Mouse (Mus musculus) kidney, postnatal 0 days (tissue): ENCODE data around the gene C5ar2. TPM values are rescaled to one million over a fixed set of nuclear protein-coding genes. Genes with fewer than 3 reads are reported as not detected.

Experiments used
- ATAC-seq: fragments of 200-750 bp; cut with Nextera tagmentation; replicated peaks from 2 replicates; pipeline ENCODE4 v1.8.0; 2017; ENCODE audit warnings: low read depth, moderate number of reproducible peaks, moderate TSS enrichment, moderate library complexity; ENCODE audit not compliant: low FRiP score
- DNase-seq: peaks from one replicate; pipeline ENCODE4 v3.0.0-alpha.2; 2016; ENCODE audit warnings: low spot score
- H3K27ac ChIP-seq: fragments of 300-500 bp; sonication (generic); 2 replicates; pipeline ENCODE4 v1.5.1; 2014; ENCODE audit warnings: mild to moderate bottlenecking
- H3K27me3 ChIP-seq: fragments of 300-500 bp; sonication (generic); 2 replicates; pipeline ENCODE4 v1.6.1; 2014; ENCODE audit warnings: low read length, mixed read lengths; ENCODE audit not compliant: insufficient read depth
- H3K36me3 ChIP-seq: fragments of 300-500 bp; sonication (generic); 2 replicates; pipeline ENCODE4 v1.6.1; 2014; ENCODE audit warnings: low read length, mixed read lengths; ENCODE audit not compliant: insufficient read depth
- H3K4me1 ChIP-seq: fragments of 300-500 bp; sonication (generic); replicated peaks from 2 replicates; pipeline ENCODE4 v1.6.1; 2014; ENCODE audit warnings: antibody characterized with exemption, low read length, mixed read lengths; ENCODE audit not compliant: insufficient read depth
- H3K4me2 ChIP-seq: fragments of 300-500 bp; sonication (generic); 2 replicates; pipeline ENCODE4 v1.6.1; 2014; ENCODE audit warnings: mild to moderate bottlenecking, low read length, moderate library complexity, mixed read lengths
- H3K4me3 ChIP-seq: fragments of 300-500 bp; sonication (generic); replicated peaks from 2 replicates; pipeline ENCODE4 v1.5.1; 2014; ENCODE audit warnings: low read depth, low read length
- H3K9ac ChIP-seq: fragments of 300-500 bp; sonication (generic); 2 replicates; pipeline ENCODE4 v1.6.1; 2014; ENCODE audit warnings: low read depth, low read length
- H3K9me3 ChIP-seq: fragments of 300-500 bp; sonication (generic); replicated peaks from 2 replicates; pipeline ENCODE4 v1.6.1; 2016; ENCODE audit warnings: low read length, inconsistent platforms, mixed read lengths
- CTCF ChIP-seq: IDR thresholded peaks from 2 replicates; pipeline ENCODE4 v1.5.1; 2016; ENCODE audit warnings: antibody characterized with exemption, low read depth, mild to moderate bottlenecking, moderate library complexity
- WGBS: fragments of 180-500 bp; shearing (Covaris S2); extraction: QIAGEN DNeasy Blood & Tissue Kit; methylation state at CpG from one replicate; pipeline ENCODE4 v1.1.7; 2014; 5-methylcytosine and 5-hydroxymethylcytosine counted together
- polyA plus RNA-seq: library from polyadenylated mRNA; unstranded; fragments of >200 nt; fragmentation: Nextera tagmentation; extraction: Ambion mirVana; gene quantifications from 2 replicates; pipeline ENCODE4 v1.2.1, GENCODE M21; 2015

C5ar2 gene
- polyA plus RNA-seq, 1 experiment from 2014 or later: 0.11 TPM

DNA sequence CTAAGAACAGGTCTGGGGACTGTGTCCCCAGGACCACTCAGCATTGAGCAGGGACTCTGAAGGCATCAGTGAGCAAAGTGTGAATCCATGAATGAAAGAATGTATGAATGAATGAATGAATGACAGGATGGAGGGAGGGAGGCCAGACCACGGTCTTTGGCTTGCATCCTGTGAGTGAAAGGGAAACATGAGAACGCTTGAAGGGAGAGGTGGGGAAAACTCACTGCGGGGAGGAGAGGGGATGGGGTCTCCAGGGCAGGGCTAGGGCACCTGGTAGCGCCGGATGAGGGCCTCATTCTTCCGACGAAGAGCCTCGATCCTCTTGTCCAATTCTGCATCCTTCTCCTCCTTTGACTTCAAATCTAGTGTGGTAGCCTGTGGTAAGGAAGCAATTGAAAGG lies 40.0 kb upstream of the C5ar2 start:
- H3K4me1 ChIP-seq: no peaks in the 10 kb centered on the region
- H3K27ac ChIP-seq: no peak overlapping the region
- WGBS: 83% methylated on average over 8 of the region's 8 CpGs
- H3K27me3 ChIP-seq: no peaks in the 10 kb centered on the region
- no peak overlapping the region for H3K4me2 ChIP-seq
- no peak for TF ChIP-seq CTCF
- no peak overlapping the region for H3K9ac ChIP-seq
- H3K36me3 ChIP-seq: peaks cover 27% of the 10 kb centered on the region
- no peak overlapping the region for H3K4me3 ChIP-seq
- DNase-seq (no peak), ATAC-seq (no peak)
- H3K9me3 ChIP-seq: no peaks in the 10 kb centered on the region

GRCm38 (mm10) chr7:16282334-16282733 lies 38.4 kb upstream of the C5ar2 start:
- WGBS: 86% methylated on average over 13 of the region's 13 CpGs
- DNase-seq (no peak), ATAC-seq (no peak)
- no peak for TF ChIP-seq CTCF
- Histone ChIP-seq H3K4me2 (no peak overlapping the region), H3K4me1 (no peaks in the 10 kb centered on the region), H3K27ac (no peak overlapping the region), H3K4me3 (no peak overlapping the region), H3K36me3 (peaks cover 38% of the 10 kb centered on the region), H3K27me3 (no peaks in the 10 kb centered on the region), H3K9me3 (no peaks in the 10 kb centered on the region), H3K9ac (no peak overlapping the region)

DNA sequence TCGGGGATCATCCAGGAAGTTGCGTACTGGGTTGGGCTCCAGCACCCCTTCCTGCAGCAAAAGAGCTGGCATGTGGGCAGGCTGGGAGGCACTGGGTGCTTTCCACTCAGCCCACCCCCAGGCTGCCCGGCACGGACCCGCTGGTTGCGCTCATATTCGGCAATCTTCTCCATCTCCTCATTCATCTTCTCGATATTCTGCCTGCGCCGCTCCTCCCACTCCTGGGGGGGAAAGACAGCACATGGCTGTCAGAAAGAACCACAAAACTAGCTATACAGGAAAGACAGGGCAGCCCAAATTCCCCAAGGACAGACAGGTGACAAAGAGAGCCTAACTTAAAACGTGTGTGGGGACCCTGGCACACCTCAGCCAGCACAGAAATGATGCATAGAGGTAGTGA lies 36.8 kb upstream of the C5ar2 start:
- Histone ChIP-seq H3K9ac (no peak overlapping the region), H3K4me3 (no peak overlapping the region), H3K27me3 (no peaks in the 10 kb centered on the region), H3K36me3 (peaks cover 45% of the 10 kb centered on the region), H3K4me1 (no peaks in the 10 kb centered on the region), H3K27ac (no peak overlapping the region), H3K9me3 (no peaks in the 10 kb centered on the region), H3K4me2 (no peak overlapping the region)
- DNase-seq (no peak), ATAC-seq (no peak)
- no peak for TF ChIP-seq CTCF
- WGBS: 89% methylated on average over 11 of the region's 11 CpGs

DNA sequence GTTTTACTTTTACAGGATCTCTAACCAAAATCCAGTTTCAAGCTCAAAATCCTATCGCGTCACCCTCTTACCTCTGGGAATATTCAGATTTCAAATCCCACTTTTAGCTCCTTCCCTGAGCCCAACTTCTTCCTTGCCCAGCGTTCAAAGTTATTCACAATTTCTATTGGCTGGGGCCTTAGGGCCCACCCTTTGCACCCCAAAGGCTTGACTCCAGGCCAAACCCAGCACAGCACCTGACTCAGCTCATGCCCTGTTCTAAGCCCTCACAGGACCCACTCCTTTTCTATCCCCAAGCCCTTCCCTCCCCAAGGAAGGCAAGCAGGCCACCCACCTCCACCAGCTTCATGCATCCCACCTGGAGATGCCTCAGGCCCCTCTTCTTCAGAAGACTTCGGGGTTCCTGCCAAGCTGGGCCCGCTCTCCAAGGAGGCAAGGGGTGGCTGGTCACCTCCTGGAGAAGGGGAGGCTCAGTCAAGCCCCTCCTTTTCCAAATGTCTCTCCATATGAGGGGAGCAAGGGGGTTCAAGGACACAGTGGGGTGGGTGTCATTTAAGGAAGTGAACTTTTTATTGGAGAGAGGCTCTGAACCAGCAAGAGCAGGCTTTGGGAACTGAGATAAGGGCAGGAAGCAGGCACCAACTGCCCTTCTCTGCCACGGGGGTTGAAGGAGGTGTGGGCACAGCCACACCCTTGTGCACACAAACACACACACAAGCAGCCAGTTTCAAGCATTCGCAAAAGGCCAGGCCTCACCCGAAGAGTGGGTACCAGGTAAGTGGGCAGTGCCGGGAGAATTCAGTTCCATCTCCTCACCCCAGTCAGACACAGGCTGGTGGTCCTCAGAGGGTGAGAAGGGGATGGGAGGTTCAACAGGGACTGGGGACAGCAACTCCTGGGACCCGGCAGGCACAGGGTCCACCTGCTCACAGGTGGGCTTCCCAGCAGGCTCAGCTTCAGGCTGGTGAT lies 31.3 kb upstream of the C5ar2 start:
- Histone ChIP-seq H3K4me2 (no peak overlapping the region; the same call in 1 of the 2 replicates), H3K4me1 (peaks cover 5% of the 10 kb centered on the region), H3K27ac (no peak overlapping the region), H3K4me3 (no peak overlapping the region), H3K27me3 (no peaks in the 10 kb centered on the region), H3K9ac (no peak overlapping the region), H3K9me3 (no peaks in the 10 kb centered on the region), H3K36me3 (peaks cover 27% of the 10 kb centered on the region)
- ATAC-seq (no peak), DNase-seq (no peak)
- TF ChIP-seq CTCF: no peak
- WGBS: 87% methylated on average over 10 of the region's 10 CpGs

DNA sequence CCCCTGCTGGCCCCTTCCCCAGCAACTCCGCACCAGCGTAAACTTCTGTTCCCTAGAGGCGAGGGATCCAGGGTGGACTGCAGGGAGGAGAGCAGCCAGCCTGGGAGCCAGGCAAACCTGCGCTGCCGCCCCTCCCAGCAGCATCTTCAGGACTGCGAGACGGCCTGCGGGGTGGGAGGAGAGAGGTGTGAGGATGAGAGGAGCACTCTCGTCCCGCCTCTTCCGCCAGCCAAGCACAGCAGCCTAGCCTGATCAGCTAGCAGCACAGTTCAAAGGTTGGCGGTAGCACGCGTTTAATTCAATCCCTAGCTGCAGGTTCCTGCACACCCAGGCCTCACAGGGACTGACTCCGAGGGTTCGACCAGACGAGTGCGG lies 29.8 kb upstream of the C5ar2 start:
- Histone ChIP-seq H3K4me2 (peak overlapping the region; percentile 84), H3K9me3 (no peaks in the 10 kb centered on the region), H3K4me1 (peaks cover 5% of the 10 kb centered on the region), H3K36me3 (peaks cover 27% of the 10 kb centered on the region), H3K27ac (peak overlapping the region; percentile 91), H3K4me3 (peak overlapping the region; percentile 66), H3K9ac (peak overlapping the region; percentile 77), H3K27me3 (no peaks in the 10 kb centered on the region)
- TF ChIP-seq CTCF: no peak
- WGBS: under 1% methylated on average over 18 of the region's 18 CpGs
- ATAC-seq: peak; percentile 77
- DNase-seq: peak; percentile 94

GRCm38 (mm10) chr7:16273081-16273765 lies 29.3 kb upstream of the C5ar2 start, which contains the start of gene Inafm1:
TSS of gene Inafm1 (minus strand) at chr7:16273617.
- Histone ChIP-seq H3K4me1 (peaks cover 5% of the 10 kb centered on the region), H3K27ac (peak within 1 kb of the TSS; percentile 91), H3K27me3 (no peaks in the 10 kb centered on the region), H3K36me3 (peaks cover 24% of the 10 kb centered on the region), H3K9me3 (no peaks in the 10 kb centered on the region), H3K9ac (peak within 1 kb of the TSS; percentile 77), H3K4me3 (peak within 1 kb of the TSS; percentile 66), H3K4me2 (peak within 1 kb of the TSS; percentile 84)
- TF ChIP-seq CTCF: no peak
- ATAC-seq (peak; percentile 73), DNase-seq (peak; percentile 99)
- WGBS: 2% methylated on average over 41 of the region's 49 CpGs
